Mouse (Mus musculus) hematopoietic stem cell, adult 5-6 weeks (primary cell): ENCODE measurements around the gene Nell2. TPM values are rescaled to one million over a fixed set of nuclear protein-coding genes. Genes with fewer than 3 reads are reported as not detected.
"Not testable (repeated sequence)": the region's sequence is repeated elsewhere in the genome, so short reads cannot be mapped to it uniquely, and the experiment has no call there.

Source experiments
- ATAC-seq, 2 experiments: fragments of 125-278 bp in 1 of 2; replicated peaks in 1 of 2; 2 replicates each; pipeline ENCODE4 v1.8.0; 2016 to 2017; ENCODE audit warnings: inconsistent platforms in 2 of 2, mild to moderate bottlenecking in 2 of 2, moderate number of reproducible peaks in 2 of 2, low read depth in 1 of 2, moderate TSS enrichment in 1 of 2; ENCODE audit not compliant: low FRiP score in 2 of 2, poor library complexity in 2 of 2, severe bottlenecking in 2 of 2, insufficient read depth in 1 of 2, low TSS enrichment in 1 of 2
- total RNA-seq: library from RNA; stranded (forward); fragments of 172-1452, 232-1000 nt; gene quantifications from 2 replicates; pipeline ENCODE4 v1.2.3, GENCODE M21; 2017

The Nell2 gene
- total RNA-seq: not detected in 2 replicates

GRCm38 (mm10) chr15:95527948-95528861 is at the start of gene Nell2:
Gene Nell2, minus strand, starts transcription at chr15:95528559.
- peak in 1 of 2 experiments; percentile 17; a peak in 1 of 4 replicates for ATAC-seq

- ATAC-seq: peak in 1 of 2 experiments; percentile 62; a peak in 3 of 4 replicates
Measured at GRCm38 (mm10) chr15:95574661-95575060, 46.3 kb upstream of the Nell2 start.

- no peak for ATAC-seq
Measured at GRCm38 (mm10) chr15:95569606-95570005, 41.2 kb upstream of the Nell2 start.

GRCm38 (mm10) chr15:95565160-95565559 is 36.8 kb upstream of the Nell2 start:
- ATAC-seq: no peak

GRCm38 (mm10) chr15:95561303-95561702 is 32.9 kb upstream of the Nell2 start:
- ATAC-seq: no peak

- ATAC-seq: no peak
Measured at GRCm38 (mm10) chr15:95550011-95550410, 21.7 kb upstream of the Nell2 start.

- ATAC-seq: no peak
Measured at GRCm38 (mm10) chr15:95542632-95543031, 14.3 kb upstream of the Nell2 start.

GRCm38 (mm10) chr15:95536724-95537123 is 8.4 kb upstream of the Nell2 start:
- no peak for ATAC-seq

- no peak for ATAC-seq
Measured at GRCm38 (mm10) chr15:95536230-95536629, 7.9 kb upstream of the Nell2 start.

- no peak for ATAC-seq
Measured at GRCm38 (mm10) chr15:95534644-95535043, 6.3 kb upstream of the Nell2 start.

GRCm38 (mm10) chr15:95527461-95527947 is 855 bp downstream of the Nell2 start:
- no peak for ATAC-seq

GRCm38 (mm10) chr15:95526626-95527411 is 1.5 kb downstream of the Nell2 start:
- no peak for ATAC-seq

- no peak for ATAC-seq
Measured at GRCm38 (mm10) chr15:95525997-95526396, 2.4 kb downstream of the Nell2 start.

- no peak for ATAC-seq
Measured at GRCm38 (mm10) chr15:95518204-95518603, 10.2 kb downstream of the Nell2 start.

GRCm38 (mm10) chr15:95513306-95513705 is 15.1 kb downstream of the Nell2 start:
- ATAC-seq: not testable (repeated sequence)

GRCm38 (mm10) chr15:95495666-95496065 is 32.7 kb downstream of the Nell2 start:
- no peak for ATAC-seq

GRCm38 (mm10) chr15:95495193-95495592 is 33.2 kb downstream of the Nell2 start:
- no peak for ATAC-seq

- ATAC-seq: no peak
Measured at GRCm38 (mm10) chr15:95492201-95492600, 36.2 kb downstream of the Nell2 start.
